Mouse (Mus musculus) forebrain, embryonic 16.5 days (tissue): ENCODE results near the gene Slc2a13. TPM values are rescaled to one million over a fixed set of nuclear protein-coding genes. Genes with fewer than 3 reads are reported as not detected.

ENCODE experiments used
- ATAC-seq: fragments of 200-750 bp; cut with Nextera tagmentation; 2 replicates; pipeline ENCODE4 v1.8.0; 2017; ENCODE audit warnings: mild to moderate bottlenecking, moderate library complexity
- H3K27ac ChIP-seq: fragments of 300-500 bp; sonication (generic); 2 replicates; pipeline ENCODE4 v1.5.1; 2014; ENCODE audit warnings: low read length, control low read depth
- H3K27me3 ChIP-seq: fragments of 300-500 bp; sonication (generic); replicated peaks from 2 replicates; pipeline ENCODE4 v1.6.1; 2014; ENCODE audit warnings: low read length; ENCODE audit not compliant: control insufficient read depth, insufficient read depth
- H3K36me3 ChIP-seq: fragments of 300-500 bp; sonication (generic); 2 replicates; pipeline ENCODE4 v1.6.1; 2014; ENCODE audit not compliant: control insufficient read depth, insufficient read depth
- H3K4me1 ChIP-seq: fragments of 300-500 bp; sonication (generic); replicated peaks from 2 replicates; pipeline ENCODE4 v1.6.1; 2014; ENCODE audit warnings: low read length; ENCODE audit not compliant: control insufficient read depth, insufficient read depth
- H3K4me2 ChIP-seq: fragments of 300-500 bp; sonication (generic); 2 replicates; pipeline ENCODE4 v1.6.1; 2014; ENCODE audit warnings: mild to moderate bottlenecking, low read length, control low read depth
- H3K4me3 ChIP-seq: fragments of 300-500 bp; sonication (generic); replicated peaks from 2 replicates; pipeline ENCODE4 v1.5.1; 2014; ENCODE audit warnings: mild to moderate bottlenecking, low read length, control low read depth
- H3K9ac ChIP-seq: fragments of 300-500 bp; sonication (generic); replicated peaks from 2 replicates; pipeline ENCODE4 v1.6.1; 2014; ENCODE audit warnings: low read depth, low read length, control low read depth
- H3K9me3 ChIP-seq: fragments of 300-500 bp; sonication (generic); 2 replicates; pipeline ENCODE4 v1.6.1; 2016; ENCODE audit warnings: low read length; ENCODE audit not compliant: control insufficient read depth
- WGBS: fragments of 180-500 bp; shearing (Covaris S2); extraction: QIAGEN DNeasy Blood & Tissue Kit; methylation state at CpG from one replicate; pipeline ENCODE4 v1.1.7; 2014; 5-methylcytosine and 5-hydroxymethylcytosine counted together
- polyA plus RNA-seq: library from polyadenylated mRNA; unstranded; fragments of >200 nt; fragmentation: Nextera tagmentation; extraction: Ambion mirVana; gene quantifications from 2 replicates; pipeline ENCODE4 v1.2.1, GENCODE M21; 2015

The Slc2a13 gene
- polyA plus RNA-seq, 1 experiment from 2014 or later: 2.5 TPM

DNA sequence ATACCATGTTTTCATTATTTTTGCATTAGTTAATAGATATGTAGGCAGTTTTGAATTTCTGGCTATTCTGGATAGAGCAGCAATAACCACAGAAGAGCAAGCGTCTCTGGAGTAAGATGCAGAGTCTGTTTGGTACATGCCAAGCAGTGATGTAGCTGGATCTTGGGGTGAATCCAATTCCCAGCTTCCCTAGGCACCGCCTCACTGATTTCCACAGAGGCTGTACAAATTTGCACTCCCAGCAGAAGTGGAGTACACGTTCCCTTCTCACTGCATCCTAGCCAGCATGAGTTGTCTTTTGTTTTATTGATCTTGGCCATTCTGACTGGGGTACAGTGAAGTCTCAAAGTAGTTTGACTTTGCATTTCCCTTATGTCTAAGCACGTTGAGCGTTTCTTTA is 291.5 kb downstream of the Slc2a13 start:
- H3K36me3 ChIP-seq: no peaks in the 10 kb centered on the region

DNA sequence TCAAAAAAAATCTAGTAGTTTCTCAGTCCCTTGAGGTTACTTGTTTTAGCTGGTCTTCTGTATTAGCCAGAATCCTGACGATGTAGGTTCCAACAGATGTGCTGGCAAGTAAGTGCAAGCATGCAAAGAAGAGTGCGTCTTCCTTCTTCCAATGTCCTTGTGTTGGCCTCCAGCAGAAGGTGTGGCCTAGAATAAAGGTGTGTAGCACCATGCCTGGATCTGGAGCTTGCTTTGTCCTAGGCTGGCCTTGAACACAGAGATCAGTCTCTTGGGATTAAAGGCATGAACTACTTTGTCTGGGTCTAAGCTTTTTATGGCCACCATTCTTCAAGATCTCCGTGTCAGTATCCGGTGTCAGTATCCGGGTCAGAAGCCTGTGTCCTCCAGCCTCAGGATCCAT is 293.5 kb downstream of the Slc2a13 start:
- Histone ChIP-seq H3K9ac (no peak overlapping the region), H3K27ac (no peak overlapping the region), H3K9me3 (no peaks in the 10 kb centered on the region), H3K4me2 (no peak overlapping the region), H3K4me1 (no peaks in the 10 kb centered on the region), H3K4me3 (no peak overlapping the region), H3K27me3 (no peaks in the 10 kb centered on the region), H3K36me3 (no peaks in the 10 kb centered on the region)
- WGBS: 94% methylated on average over 5 of the region's 5 CpGs
- ATAC-seq: no peak

More for the DNA sequence above, 291.5 kb downstream of the Slc2a13 start:
- Histone ChIP-seq H3K9me3 (no peaks in the 10 kb centered on the region), H3K9ac (no peak overlapping the region), H3K27ac (no peak overlapping the region), H3K27me3 (no peaks in the 10 kb centered on the region), H3K4me2 (no peak overlapping the region), H3K4me3 (no peak overlapping the region), H3K4me1 (no peaks in the 10 kb centered on the region)
- ATAC-seq: no peak
- WGBS: 83% methylated on average over 5 of the region's 5 CpGs

DNA sequence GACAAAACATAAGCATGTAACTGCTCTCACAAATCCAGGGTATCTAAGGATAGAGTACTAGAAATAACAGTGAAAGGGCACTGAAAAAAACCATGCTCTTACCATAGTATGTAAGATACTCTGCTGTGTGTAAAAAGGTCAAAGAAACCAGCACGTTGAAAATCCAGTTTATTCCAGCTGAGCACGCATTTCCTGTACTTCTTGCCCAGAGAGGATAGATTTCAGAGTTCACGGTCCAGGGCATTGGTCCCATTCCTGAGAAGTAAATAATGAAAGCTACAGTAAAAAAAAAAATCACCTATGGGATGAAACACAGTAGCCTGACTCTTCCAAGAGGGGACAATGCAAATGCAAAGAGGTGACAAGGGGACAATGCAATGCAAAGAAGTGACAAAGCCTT is 297.1 kb downstream of the Slc2a13 start:
- Histone ChIP-seq H3K4me3 (no peak overlapping the region), H3K4me1 (no peaks in the 10 kb centered on the region), H3K27ac (no peak overlapping the region), H3K36me3 (no peaks in the 10 kb centered on the region), H3K9ac (no peak overlapping the region), H3K27me3 (no peaks in the 10 kb centered on the region), H3K9me3 (no peaks in the 10 kb centered on the region), H3K4me2 (no peak overlapping the region)
- ATAC-seq: no peak
- WGBS: 84% methylated on average over 3 of the region's 3 CpGs

DNA sequence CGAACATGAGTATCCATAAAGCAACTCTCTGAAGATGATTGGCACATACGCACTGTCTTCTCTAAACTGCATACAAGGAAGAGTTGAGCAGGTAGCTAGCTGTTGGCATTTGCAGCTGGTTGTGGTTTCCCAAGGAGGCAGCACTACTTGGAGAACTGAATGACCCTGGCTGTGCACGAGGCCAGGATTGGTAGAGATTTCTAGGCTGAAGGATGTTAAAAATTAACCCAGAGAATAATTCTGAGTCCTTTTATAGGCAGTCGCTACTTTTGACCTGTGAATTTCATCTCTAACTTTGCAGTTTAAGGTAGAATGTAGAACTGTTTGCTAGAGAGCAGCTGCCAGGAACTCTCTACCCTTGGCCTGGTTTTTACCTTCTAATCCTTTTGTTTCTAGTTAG is 304.5 kb downstream of the Slc2a13 start:
- 91% methylated on average over 4 of the region's 4 CpGs for WGBS
- ATAC-seq: no peak
- H3K9me3 ChIP-seq: no peaks in the 10 kb centered on the region
- no peak overlapping the region for H3K4me3 ChIP-seq
- no peak overlapping the region for H3K27ac ChIP-seq
- H3K4me2 ChIP-seq: no peak overlapping the region
- no peak overlapping the region for H3K9ac ChIP-seq
- no peaks in the 10 kb centered on the region for H3K27me3 ChIP-seq
- H3K36me3 ChIP-seq: no peaks in the 10 kb centered on the region
- no peaks in the 10 kb centered on the region for H3K4me1 ChIP-seq

DNA sequence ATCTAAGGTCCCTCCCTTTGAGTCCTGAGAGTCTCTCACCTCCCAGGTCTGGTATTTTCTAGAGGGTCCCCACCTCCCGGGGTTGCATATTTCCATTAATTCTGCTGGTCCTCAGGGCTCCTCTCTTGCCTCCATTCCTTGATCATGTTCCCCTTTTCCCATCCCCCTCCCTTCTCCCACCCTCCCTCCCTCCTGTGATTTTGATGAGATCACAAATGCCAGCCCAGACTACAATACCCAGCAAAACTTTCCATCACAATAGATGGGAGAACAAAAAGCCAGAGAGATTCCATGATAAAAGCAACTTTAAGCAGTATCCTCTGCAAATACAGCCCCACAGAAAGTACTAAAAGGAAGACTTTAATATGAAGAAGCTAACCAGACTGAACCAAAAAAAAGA is 309.1 kb downstream of the Slc2a13 start:
- H3K4me3 ChIP-seq: no peak overlapping the region
- H3K27me3 ChIP-seq: no peaks in the 10 kb centered on the region
- no peak overlapping the region for H3K27ac ChIP-seq
- H3K4me2 ChIP-seq: no peak overlapping the region
- no peak for ATAC-seq
- H3K9ac ChIP-seq: no peak overlapping the region
- 96% methylated on average over 1 of the region's 1 CpGs for WGBS
- no peaks in the 10 kb centered on the region for H3K36me3 ChIP-seq
- H3K4me1 ChIP-seq: no peaks in the 10 kb centered on the region
- no peaks in the 10 kb centered on the region for H3K9me3 ChIP-seq

DNA sequence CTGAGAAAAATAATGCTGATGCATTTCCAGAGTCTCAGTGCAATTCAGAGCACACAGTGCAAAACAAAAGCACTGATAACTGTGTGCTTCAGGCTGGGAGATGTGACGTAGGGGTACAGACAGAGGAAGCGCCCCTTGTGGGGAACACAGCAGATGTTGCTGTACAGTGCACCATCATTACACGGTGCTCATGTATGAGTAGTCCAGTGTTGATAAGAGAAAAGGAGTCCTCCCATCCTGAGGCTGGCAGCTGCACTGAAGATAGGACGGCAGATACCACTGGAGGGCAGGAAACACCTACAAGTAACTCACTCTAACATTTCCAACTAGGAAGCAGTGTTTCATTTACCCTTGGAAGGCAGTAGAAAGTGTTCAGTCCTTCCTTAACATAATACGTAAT is 312.5 kb downstream of the Slc2a13 start:
- Histone ChIP-seq H3K4me1 (no peaks in the 10 kb centered on the region), H3K4me3 (no peak overlapping the region), H3K27ac (no peak overlapping the region), H3K27me3 (no peaks in the 10 kb centered on the region), H3K4me2 (no peak overlapping the region), H3K9ac (no peak overlapping the region), H3K36me3 (no peaks in the 10 kb centered on the region), H3K9me3 (no peaks in the 10 kb centered on the region)
- ATAC-seq: peak; percentile 43
- 69% methylated on average over 5 of the region's 5 CpGs for WGBS

DNA sequence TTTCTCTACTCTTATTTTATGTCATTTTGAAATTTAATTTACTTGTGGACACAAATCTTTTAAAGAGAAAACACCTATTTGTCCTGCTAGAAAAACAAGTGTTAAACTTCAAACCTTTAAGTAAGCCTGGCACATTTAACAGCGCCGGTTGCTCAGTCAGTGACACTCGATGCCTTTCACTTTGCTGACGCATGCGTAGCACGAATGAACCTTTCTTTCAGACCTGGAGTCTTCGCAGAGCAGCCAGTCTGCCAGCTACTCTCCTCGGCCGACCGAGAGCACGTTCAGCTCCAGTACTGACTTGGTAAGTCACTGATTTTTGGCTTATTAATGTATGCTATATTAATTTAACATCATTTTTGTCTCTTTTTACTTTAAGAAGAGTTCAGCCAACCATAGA is 315.9 kb downstream of the Slc2a13 start:
- H3K27ac ChIP-seq: no peak overlapping the region
- no peak overlapping the region for H3K4me3 ChIP-seq
- H3K36me3 ChIP-seq: no peaks in the 10 kb centered on the region
- no peak for ATAC-seq
- no peak overlapping the region for H3K9ac ChIP-seq
- no peak overlapping the region for H3K4me2 ChIP-seq
- H3K4me1 ChIP-seq: no peaks in the 10 kb centered on the region
- no peaks in the 10 kb centered on the region for H3K9me3 ChIP-seq
- H3K27me3 ChIP-seq: no peaks in the 10 kb centered on the region
- 59% methylated on average over 11 of the region's 11 CpGs for WGBS

DNA sequence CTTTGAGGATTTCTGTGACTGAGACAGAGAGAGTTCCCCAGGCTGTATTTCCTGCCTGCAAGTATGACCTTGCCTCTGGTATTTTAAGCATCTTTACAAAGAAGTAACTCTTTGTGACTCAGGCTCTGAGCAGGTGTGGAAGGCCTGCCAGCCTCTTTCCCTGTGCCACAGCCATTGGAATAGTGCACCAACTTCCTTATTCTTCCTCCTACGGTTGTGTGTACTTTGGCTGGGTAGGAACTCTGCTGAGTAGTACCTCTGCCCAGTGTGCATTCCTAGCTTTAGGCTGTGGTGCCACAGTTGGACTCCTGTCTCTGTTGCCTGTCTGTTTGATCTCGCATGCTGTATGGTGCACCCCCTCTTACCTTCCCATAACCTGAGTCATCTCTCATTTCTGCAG is 317.8 kb downstream of the Slc2a13 start:
- H3K36me3 ChIP-seq: no peaks in the 10 kb centered on the region
- no peaks in the 10 kb centered on the region for H3K27me3 ChIP-seq
- H3K27ac ChIP-seq: no peak overlapping the region
- no peaks in the 10 kb centered on the region for H3K9me3 ChIP-seq
- no peak overlapping the region for H3K4me2 ChIP-seq
- no peak for ATAC-seq
- 96% methylated on average over 2 of the region's 2 CpGs for WGBS
- H3K9ac ChIP-seq: no peak overlapping the region
- H3K4me3 ChIP-seq: no peak overlapping the region
- no peaks in the 10 kb centered on the region for H3K4me1 ChIP-seq

DNA sequence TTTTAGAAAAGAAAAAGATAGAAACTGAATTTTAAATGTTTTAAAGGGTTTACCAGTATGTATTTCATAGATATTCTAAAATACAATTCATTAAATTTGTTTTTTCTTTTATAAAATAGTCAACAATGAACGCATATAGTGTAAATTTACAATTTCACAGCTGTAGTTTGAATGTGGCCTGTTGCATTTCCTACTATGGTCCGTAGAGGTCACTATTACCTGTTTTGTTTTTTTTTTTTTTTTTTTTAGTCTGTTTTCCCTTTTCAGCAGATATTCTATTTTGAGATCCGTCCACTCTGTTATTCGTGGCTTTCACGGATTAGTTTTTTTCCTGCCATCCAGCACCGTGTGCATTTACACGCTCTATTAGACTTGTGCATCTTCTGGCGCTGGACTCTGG is 320.1 kb downstream of the Slc2a13 start:
- Histone ChIP-seq H3K36me3 (no peaks in the 10 kb centered on the region), H3K9me3 (no peaks in the 10 kb centered on the region), H3K4me3 (no peak overlapping the region), H3K4me2 (no peak overlapping the region), H3K27me3 (no peaks in the 10 kb centered on the region), H3K4me1 (no peaks in the 10 kb centered on the region), H3K27ac (no peak overlapping the region), H3K9ac (no peak overlapping the region)
- 51% methylated on average over 8 of the region's 8 CpGs for WGBS
- ATAC-seq: no peak
